Mouse (Mus musculus) subcutaneous adipose tissue, adult 2 months (tissue): ENCODE measurements around the gene Hist1h1e. TPM values are rescaled to one million over a fixed set of nuclear protein-coding genes. Genes with fewer than 3 reads are reported as not detected.

Experiments used
- polyA plus RNA-seq: library from polyadenylated mRNA; depleted of rRNA; stranded (reverse); fragments of >200 nt; gene quantifications from 2 replicates; pipeline ENCODE4 v1.2.3, GENCODE M21; 2012; ENCODE audit warnings: low replicate concordance; rRNA removed

Hist1h1e gene
- 2.3 and 5.0 TPM in 2 replicates for polyA plus RNA-seq

DNA sequence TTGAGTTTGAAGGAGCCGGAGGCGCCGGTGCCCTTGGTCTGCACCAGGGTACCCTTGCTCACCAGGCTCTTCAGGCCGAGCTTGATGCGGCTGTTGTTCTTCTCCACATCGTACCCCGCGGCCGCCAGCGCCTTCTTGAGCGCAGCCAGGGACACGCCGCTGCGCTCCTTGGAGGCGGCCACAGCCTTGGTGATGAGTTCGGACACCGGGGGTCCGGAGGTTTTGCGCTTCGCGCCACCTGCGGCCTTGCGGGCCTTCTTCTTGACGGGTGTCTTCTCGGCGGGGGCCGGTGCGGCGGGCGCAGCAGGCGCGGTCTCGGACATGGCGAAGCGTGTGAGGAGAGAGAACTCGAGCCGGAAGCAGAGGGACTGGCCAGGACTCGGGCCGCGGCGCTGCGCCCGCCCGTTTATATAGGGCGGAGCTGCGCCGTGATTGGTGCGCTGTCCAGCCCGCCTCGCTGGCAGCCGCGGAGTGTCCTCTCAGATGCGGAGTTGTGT is at the start of gene Hist1h1e:
Gene Hist1h1e, minus strand, starts transcription at position 384 of the 497 bp plus-strand sequence.

DNA sequence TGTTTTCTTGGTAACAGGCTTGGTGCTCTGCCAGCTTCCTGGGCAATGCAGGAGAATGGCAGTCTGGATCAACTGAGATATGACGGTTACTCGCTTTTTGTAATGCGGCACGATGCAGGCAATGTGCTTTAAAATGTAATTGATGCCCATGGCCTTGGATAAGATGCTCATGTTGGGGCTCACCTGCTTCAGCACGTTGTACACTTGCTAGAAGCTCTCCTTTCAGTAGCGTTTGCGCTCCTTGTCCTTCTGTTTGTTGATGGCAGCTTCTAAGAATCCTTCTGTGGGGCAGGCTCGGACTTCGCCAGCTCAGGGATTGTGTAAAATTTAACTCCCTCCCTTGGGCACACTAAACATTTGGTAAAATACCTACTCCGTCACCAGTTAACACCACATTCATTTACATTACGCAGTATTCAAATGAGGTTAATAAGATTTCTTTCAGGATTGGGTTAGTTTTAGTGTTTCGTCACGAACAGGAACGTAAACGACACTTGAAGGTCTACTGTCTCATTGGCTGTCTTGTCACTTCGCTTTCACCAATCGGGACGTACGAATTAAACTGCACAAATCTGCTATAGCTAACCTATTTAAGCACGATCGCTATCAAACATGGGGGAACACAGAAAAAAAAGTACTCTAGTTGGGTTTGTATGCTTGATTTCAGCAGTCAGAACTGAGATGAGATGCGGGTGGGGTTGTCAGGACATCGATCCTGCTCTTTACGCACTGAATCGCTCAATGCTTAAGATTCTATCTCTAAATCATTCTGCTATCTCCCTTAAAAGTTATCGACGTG is 1.4 kb downstream of the Hist1h1e start, which contains the start of gene Hist1h2be:
Gene Hist1h2be, minus strand, starts transcription at position 392 of the 799 bp plus-strand sequence.

DNA sequence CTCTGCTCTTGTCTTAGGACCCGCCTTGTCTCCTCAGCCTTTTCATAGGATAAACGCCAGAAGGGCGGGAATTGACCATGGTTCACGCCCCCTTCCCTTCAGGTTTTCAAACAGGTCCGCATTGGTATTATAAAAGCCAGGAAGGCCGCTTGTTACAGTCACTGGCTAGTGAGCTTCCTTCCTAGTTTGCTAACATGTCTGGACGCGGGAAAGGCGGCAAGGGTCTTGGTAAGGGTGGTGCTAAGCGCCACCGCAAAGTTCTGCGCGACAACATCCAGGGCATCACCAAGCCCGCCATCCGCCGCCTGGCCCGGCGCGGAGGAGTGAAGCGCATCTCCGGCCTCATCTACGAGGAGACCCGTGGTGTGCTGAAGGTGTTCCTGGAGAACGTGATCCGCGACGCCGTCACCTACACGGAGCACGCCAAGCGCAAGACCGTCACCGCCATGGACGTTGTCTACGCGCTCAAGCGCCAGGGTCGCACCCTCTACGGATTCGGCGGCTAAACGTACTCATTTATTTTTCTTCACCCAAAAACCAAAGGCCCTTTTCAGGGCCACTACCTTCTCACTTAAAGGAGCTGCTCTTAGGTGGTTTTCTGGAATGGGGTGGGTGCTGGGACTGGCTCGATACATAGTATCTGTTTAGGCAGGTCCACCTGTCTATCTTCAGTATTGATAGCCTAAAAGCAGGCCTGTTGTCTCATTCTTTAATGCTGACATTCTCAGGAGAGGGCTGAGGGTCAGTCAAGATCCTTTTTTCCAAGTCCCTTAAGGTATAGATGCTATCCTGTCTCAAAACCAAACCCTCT is 40.7 kb downstream of the Hist1h1e start, which contains the start of gene Hist1h4d:
Gene Hist1h4d, plus strand, starts transcription at position 191 of the 811 bp plus-strand sequence.

DNA sequence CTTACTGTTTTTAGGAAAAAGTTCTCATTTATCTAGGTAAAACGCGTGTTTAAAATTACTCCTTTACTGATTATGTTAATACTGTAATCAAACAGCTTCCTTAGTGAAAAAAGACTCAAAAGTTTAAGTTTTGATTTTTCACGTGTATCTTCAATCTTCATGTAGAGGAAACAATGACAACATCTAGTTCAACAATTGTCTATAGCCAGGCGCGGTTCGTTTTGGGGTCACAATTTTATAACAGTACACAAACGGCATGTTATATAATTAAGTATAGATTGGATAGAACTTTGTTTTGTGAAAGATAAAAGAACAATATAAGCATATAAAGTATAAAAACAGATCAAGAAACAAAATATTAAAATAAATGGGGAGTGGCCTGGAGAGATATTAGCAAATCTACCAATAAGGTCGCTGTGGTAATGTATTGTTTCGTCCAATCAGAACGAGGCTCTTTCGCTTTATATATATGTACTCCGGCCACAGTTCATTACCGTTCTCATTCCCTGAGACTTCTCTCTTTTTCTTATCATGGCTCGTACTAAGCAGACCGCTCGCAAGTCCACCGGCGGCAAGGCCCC is 47.0 kb downstream of the Hist1h1e start, which contains the start of gene Hist1h3d:
Gene Hist1h3d, plus strand, starts transcription at position 493 of the 581 bp plus-strand sequence.

DNA sequence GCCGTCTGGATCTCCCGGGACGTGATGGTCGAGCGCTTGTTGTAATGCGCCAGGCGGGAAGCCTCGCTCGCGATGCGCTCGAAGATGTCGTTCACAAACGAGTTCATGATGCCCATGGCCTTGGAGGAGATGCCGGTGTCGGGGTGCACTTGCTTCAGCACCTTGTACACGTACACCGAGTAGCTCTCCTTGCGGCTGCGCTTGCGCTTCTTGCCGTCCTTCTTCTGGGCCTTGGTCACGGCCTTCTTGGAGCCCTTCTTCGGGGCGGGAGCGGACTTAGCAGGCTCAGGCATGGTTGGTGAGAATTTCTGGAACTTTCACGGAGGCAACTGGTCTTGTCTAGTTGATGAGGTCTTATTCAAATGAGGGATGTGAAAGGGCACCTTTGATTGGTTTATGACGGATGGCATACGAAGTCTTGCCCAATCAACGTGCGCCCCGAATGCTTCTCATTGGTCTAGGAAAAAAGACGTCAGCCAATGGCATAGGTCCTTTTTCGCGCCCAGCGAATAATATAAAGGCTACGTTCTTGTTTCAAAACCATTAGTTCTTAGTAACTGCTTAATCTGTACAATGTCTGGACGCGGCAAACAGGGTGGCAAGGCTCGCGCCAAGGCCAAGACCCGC is 48.3 kb downstream of the Hist1h1e start, which contains the start of the genes Hist1h2bf and Hist1h2ad:
Gene Hist1h2bf, minus strand, starts transcription at position 299 of the 627 bp plus-strand sequence.
Gene Hist1h2ad, plus strand, starts transcription at position 484 of the 627 bp plus-strand sequence.

DNA sequence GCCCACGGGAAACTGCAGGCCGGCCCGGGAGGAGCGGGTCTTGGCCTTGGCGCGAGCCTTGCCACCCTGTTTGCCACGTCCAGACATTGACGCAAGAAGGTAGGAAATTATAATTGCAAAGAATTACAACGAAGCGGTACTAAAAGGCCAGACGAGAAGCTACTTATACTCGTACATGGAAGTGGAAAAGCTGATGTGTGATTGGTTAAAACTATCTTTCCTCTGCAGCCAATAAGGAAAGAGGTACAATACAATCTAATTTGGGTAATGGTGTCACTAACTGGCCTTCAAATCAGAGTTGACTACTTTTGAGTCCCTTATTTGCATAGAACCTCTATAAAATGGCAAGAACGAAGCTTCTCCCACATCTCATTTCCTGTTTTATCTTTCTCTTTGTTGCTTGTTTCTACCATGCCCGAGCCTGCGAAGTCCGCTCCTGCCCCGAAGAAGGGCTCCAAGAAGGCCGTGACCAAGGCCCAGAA is 51.3 kb downstream of the Hist1h1e start, which contains the start of the genes Hist1h2ae and Hist1h2bg:
Gene Hist1h2ae, minus strand, starts transcription at position 199 of the 482 bp plus-strand sequence.
Gene Hist1h2bg, plus strand, starts transcription at position 375 of the 482 bp plus-strand sequence.

Other genes starting within 250 kb of the Hist1h1e start
- gene Abt1, start 198.7 kb downstream of the Hist1h1e start, polyA plus RNA-seq = 3.0 and 4.4 TPM in 2 replicates
- gene Btn1a1, start 156.7 kb downstream of the Hist1h1e start, polyA plus RNA-seq = not detected in 2 replicates
- not detected in 2 replicates for gene Btn2a2, start 133.7 kb downstream of the Hist1h1e start, polyA plus RNA-seq
- 57.5 and 141 TPM in 2 replicates for gene Hist1h4h, start 91.5 kb downstream of the Hist1h1e start, polyA plus RNA-seq
- gene Hist1h2af, start 88.7 kb downstream of the Hist1h1e start, polyA plus RNA-seq = 3.5 and 114 TPM in 2 replicates
- gene Hist1h3g, start 87.1 kb downstream of the Hist1h1e start, polyA plus RNA-seq = 1.4 and 14.2 TPM in 2 replicates
- gene Hist1h2bh, start 79.2 kb downstream of the Hist1h1e start, polyA plus RNA-seq = 0.62 and 1.6 TPM in 2 replicates
- 2.2 and 3.5 TPM in 2 replicates for gene Hist1h3f, start 78.5 kb downstream of the Hist1h1e start, polyA plus RNA-seq
- 1.6 and 10.0 TPM in 2 replicates for gene Hist1h4f, start 70.9 kb downstream of the Hist1h1e start, polyA plus RNA-seq
- gene Hist1h1d, start 69.3 kb downstream of the Hist1h1e start, polyA plus RNA-seq = 0.19 and 0.29 TPM in 2 replicates
- 4.3 and 14.6 TPM in 2 replicates for gene Hist1h3e, start 60.2 kb downstream of the Hist1h1e start, polyA plus RNA-seq
- 0.97 and 6.5 TPM in 2 replicates for gene Hist1h2ae, start 51.3 kb downstream of the Hist1h1e start, polyA plus RNA-seq
- 13.0 and 39.0 TPM in 2 replicates for gene Hist1h2bg, start 51.2 kb downstream of the Hist1h1e start, polyA plus RNA-seq
- gene Hist1h2bf, start 48.4 kb downstream of the Hist1h1e start, polyA plus RNA-seq = 7.1 TPM in 1 of 2 replicates, not detected in the other
- 1.2 and 2.4 TPM in 2 replicates for gene Hist1h2ad, start 48.2 kb downstream of the Hist1h1e start, polyA plus RNA-seq
- 3.8 and 10.6 TPM in 2 replicates for gene Hist1h3d, start 46.8 kb downstream of the Hist1h1e start, polyA plus RNA-seq
- 3.8 and 10.8 TPM in 2 replicates for gene Hist1h4d, start 41.0 kb downstream of the Hist1h1e start, polyA plus RNA-seq
- gene Hist1h2be, start 1.4 kb downstream of the Hist1h1e start, polyA plus RNA-seq = 3.5 and 10.2 TPM in 2 replicates
- gene Hist1h2ac, start 61.4 kb upstream of the Hist1h1e start, polyA plus RNA-seq = 0.29 and 0.85 TPM in 2 replicates
- gene Hist1h2bc, start 61.6 kb upstream of the Hist1h1e start, polyA plus RNA-seq = 245 and 394 TPM in 2 replicates
- gene Hist1h1t, start 73.3 kb upstream of the Hist1h1e start, polyA plus RNA-seq = not detected in 2 replicates
- 5.8 TPM in 2 replicates for gene Hist1h4c, start 75.9 kb upstream of the Hist1h1e start, polyA plus RNA-seq
- 45.6 and 144 TPM in 2 replicates for gene Hfe, start 88.3 kb upstream of the Hist1h1e start, polyA plus RNA-seq
- gene Hist1h1c, start 116.2 kb upstream of the Hist1h1e start, polyA plus RNA-seq = 73.0 and 92.8 TPM in 2 replicates
- gene Hist1h3c, start 123.0 kb upstream of the Hist1h1e start, polyA plus RNA-seq = 0.89 and 13.7 TPM in 2 replicates
- 7.3 and 9.2 TPM in 2 replicates for gene Hist1h2bb, start 124.2 kb upstream of the Hist1h1e start, polyA plus RNA-seq
- 1.4 and 13.7 TPM in 2 replicates for gene Hist1h2ab, start 128.6 kb upstream of the Hist1h1e start, polyA plus RNA-seq
- gene Hist1h3b, start 129.7 kb upstream of the Hist1h1e start, polyA plus RNA-seq = 2.3 and 17.2 TPM in 2 replicates
- 7.7 TPM in 1 of 2 replicates, not detected in the other for gene Hist1h4b, start 134.5 kb upstream of the Hist1h1e start, polyA plus RNA-seq
- gene Hist1h4a, start 138.7 kb upstream of the Hist1h1e start, polyA plus RNA-seq = 7.6 and 9.8 TPM in 2 replicates
- 1.3 and 14.9 TPM in 2 replicates for gene Hist1h3a, start 139.8 kb upstream of the Hist1h1e start, polyA plus RNA-seq
- gene Hist1h1a, start 141.1 kb upstream of the Hist1h1e start, polyA plus RNA-seq = 0.17 and 0.86 TPM in 2 replicates
- 0.24 TPM in 1 of 2 replicates, not detected in the other for gene Trim38, start 147.4 kb upstream of the Hist1h1e start, polyA plus RNA-seq
- gene Slc17a2, start 184.4 kb upstream of the Hist1h1e start, polyA plus RNA-seq = not detected in 2 replicates
- not detected in 2 replicates for gene Slc17a3, start 216.9 kb upstream of the Hist1h1e start, polyA plus RNA-seq
- gene Slc17a1, start 245.2 kb upstream of the Hist1h1e start, polyA plus RNA-seq = not detected in 2 replicates